Mouse (Mus musculus): ENCODE data around the gene Lsm14a. TPM values are rescaled to one million over a fixed set of nuclear protein-coding genes. Genes with fewer than 3 reads are reported as not detected.
A peak's percentile ranks its signal among the peaks of the same experiment; 100 is the strongest.

The Lsm14a gene
- 76.2 and 77.5 TPM in 2 replicates for polyA plus RNA-seq (2014; fragmentation: Nextera tagmentation; extraction: Ambion mirVana)

DNA sequence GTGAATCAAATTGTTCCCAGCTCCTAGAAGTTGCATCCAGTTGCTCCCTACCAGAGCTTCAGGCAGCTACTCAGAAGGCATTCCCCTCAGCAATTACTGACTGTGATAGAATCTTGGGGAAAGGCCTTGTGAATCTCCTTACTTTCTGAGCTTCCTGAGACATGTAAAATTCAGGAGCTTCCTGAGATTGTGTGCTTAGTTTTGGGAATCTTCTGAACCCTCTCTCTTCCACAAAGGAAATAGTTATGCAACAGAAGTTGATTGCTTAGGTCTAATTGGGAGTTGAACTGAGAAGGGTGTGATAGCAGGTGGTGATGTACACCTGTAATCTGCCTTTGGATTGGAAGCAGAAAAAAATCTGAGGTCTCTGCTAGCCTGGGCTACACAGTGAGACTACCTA lies at the start of gene Lsm14a:
Gene Lsm14a, minus strand, starts transcription at position 101 of the 400 bp plus-strand sequence.
- no peak for ATAC-seq (ENCODE audit: low FRiP score)
- Histone ChIP-seq H3K9me3 (ENCODE audit: control insufficient read depth, low read length) (no peaks in the 10 kb centered on the region), H3K4me2 (no peak within 1 kb of the TSS), H3K4me3 (ENCODE audit: low read depth, low read length) (no peak within 1 kb of the TSS), H3K27me3 (ENCODE audit: control insufficient read depth, insufficient read depth, low read length) (no peaks in the 10 kb centered on the region), H3K36me3 (ENCODE audit: control insufficient read depth, insufficient read depth, low read length) (no peaks in the 10 kb centered on the region), H3K27ac (ENCODE audit: low read depth, low read length) (no peak within 1 kb of the TSS), H3K4me1 (ENCODE audit: control insufficient read depth, insufficient read depth, low read length) (peaks cover 8% of the 10 kb centered on the region), H3K9ac (ENCODE audit: low read length) (no peak within 1 kb of the TSS)
- no peak for DNase-seq (ENCODE audit: low spot score, missing footprints)

DNA sequence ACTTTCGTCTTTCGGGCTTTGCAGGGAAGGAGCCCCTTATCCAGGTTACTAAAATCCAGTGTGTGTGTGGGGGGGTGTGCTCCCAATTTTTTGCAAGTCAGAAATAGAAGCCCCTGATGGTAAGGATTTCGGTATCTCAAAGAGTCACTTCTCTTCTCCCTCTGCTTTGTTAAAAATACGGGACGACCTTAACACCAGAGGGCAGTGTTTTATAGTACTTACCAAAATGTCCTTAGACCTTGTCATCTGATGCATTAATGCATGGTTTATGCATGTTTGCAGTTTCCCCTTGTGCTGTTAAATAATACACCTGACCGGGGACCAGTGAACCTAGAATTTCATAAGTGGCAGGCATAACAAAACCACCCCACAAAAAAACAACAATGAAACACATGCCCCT lies 45.8 kb upstream of the Lsm14a start:
- Histone ChIP-seq H3K27ac (ENCODE audit: low read depth, low read length) (no peak overlapping the region), H3K9me3 (ENCODE audit: control insufficient read depth, low read length) (no peaks in the 10 kb centered on the region), H3K9ac (ENCODE audit: low read length) (no peak overlapping the region), H3K36me3 (ENCODE audit: control insufficient read depth, insufficient read depth, low read length) (no peaks in the 10 kb centered on the region), H3K4me1 (ENCODE audit: control insufficient read depth, insufficient read depth, low read length) (no peaks in the 10 kb centered on the region), H3K27me3 (ENCODE audit: control insufficient read depth, insufficient read depth, low read length) (no peaks in the 10 kb centered on the region), H3K4me3 (ENCODE audit: low read depth, low read length) (no peak overlapping the region), H3K4me2 (no peak overlapping the region)
- DNase-seq (ENCODE audit: low spot score, missing footprints) (peak; percentile 89), ATAC-seq (ENCODE audit: low FRiP score) (no peak)
- 47% methylated on average over 6 of the region's 6 CpGs for WGBS

DNA sequence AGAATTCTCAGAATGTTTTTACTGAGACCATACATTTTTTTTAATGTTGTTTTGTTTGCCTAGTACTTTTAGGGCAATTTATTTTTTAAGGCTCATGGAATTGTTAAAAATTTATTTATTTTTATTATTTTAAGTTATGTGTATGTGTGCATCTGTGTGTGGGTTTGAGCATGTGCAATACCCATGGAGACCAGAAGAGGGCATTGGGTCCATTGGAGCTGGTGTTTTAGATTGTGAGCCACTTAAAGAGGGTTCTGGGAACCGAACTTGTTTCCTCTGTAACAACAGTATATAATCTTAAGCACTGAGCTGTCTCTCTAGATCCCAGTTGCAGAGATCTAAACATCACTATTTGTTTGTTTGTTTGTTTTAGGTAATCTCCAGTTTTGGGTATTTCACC lies 40.5 kb upstream of the Lsm14a start:
- 85% methylated on average over 1 of the region's 1 CpGs for WGBS
- Histone ChIP-seq H3K27me3 (ENCODE audit: control insufficient read depth, insufficient read depth, low read length) (no peaks in the 10 kb centered on the region), H3K27ac (ENCODE audit: low read depth, low read length) (no peak overlapping the region), H3K9me3 (ENCODE audit: control insufficient read depth, low read length) (no peaks in the 10 kb centered on the region), H3K36me3 (ENCODE audit: control insufficient read depth, insufficient read depth, low read length) (no peaks in the 10 kb centered on the region), H3K4me3 (ENCODE audit: low read depth, low read length) (no peak overlapping the region), H3K4me1 (ENCODE audit: control insufficient read depth, insufficient read depth, low read length) (no peaks in the 10 kb centered on the region), H3K9ac (ENCODE audit: low read length) (no peak overlapping the region), H3K4me2 (no peak overlapping the region)
- ATAC-seq (ENCODE audit: low FRiP score) (no peak), DNase-seq (ENCODE audit: low spot score, missing footprints) (no peak)

DNA sequence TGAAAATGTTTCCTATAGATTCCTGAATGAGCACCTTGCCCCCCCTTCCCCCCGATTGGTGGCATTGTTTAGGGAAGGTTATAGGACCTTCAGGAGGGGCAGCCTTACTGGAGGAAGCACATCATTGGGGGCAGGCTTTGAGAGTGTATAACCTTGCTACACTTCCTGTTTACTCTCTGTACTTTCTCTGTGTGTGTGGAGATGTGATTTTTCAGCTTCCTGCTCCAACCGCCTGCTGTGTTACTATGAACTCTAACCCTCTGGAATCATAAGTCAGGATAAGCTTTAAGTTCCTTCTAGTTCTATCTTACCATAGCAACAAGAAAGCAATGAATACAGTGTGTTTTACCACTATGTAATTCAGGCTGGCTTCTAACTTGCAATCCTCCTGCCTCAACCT lies 28.1 kb upstream of the Lsm14a start:
- Histone ChIP-seq H3K9me3 (ENCODE audit: control insufficient read depth, low read length) (no peaks in the 10 kb centered on the region), H3K27ac (ENCODE audit: low read depth, low read length) (no peak overlapping the region), H3K27me3 (ENCODE audit: control insufficient read depth, insufficient read depth, low read length) (no peaks in the 10 kb centered on the region), H3K9ac (ENCODE audit: low read length) (no peak overlapping the region), H3K4me1 (ENCODE audit: control insufficient read depth, insufficient read depth, low read length) (no peaks in the 10 kb centered on the region), H3K36me3 (ENCODE audit: control insufficient read depth, insufficient read depth, low read length) (no peaks in the 10 kb centered on the region), H3K4me2 (no peak overlapping the region), H3K4me3 (ENCODE audit: low read depth, low read length) (no peak overlapping the region)
- WGBS, result 91% methylated on average over 2 of the region's 2 CpGs
- ATAC-seq (ENCODE audit: low FRiP score) (no peak), DNase-seq (ENCODE audit: low spot score, missing footprints) (no peak)

DNA sequence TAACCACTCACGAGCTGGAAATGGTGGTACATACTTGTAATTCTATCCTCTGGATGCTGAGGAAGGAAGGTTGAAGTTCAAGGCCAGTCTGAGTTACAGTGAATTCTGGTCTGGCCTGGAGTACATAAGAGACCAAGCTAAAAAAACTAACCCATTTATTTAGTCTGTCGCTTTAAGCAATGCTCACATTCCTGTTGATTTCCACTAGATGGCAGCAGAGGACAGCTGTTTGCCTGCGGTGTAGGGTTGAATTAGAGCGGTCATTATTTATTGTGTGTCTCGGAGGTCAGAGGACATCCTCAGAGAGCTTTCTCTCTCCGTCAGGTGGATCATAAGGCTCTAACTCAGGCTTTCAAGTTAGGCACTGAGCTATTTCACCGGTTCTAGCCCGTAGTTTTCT lies 14.4 kb upstream of the Lsm14a start:
- H3K4me1 ChIP-seq (ENCODE audit: control insufficient read depth, insufficient read depth, low read length), result no peaks in the 10 kb centered on the region
- H3K4me3 ChIP-seq (ENCODE audit: low read depth, low read length), result no peak overlapping the region
- no peaks in the 10 kb centered on the region for H3K36me3 ChIP-seq (ENCODE audit: control insufficient read depth, insufficient read depth, low read length)
- peak; percentile 93 for DNase-seq (ENCODE audit: low spot score, missing footprints)
- H3K9me3 ChIP-seq (ENCODE audit: control insufficient read depth, low read length), result no peaks in the 10 kb centered on the region
- ATAC-seq (ENCODE audit: low FRiP score), result peak; percentile 66; the same call in 1 of the 2 replicates
- no peak overlapping the region for H3K27ac ChIP-seq (ENCODE audit: low read depth, low read length)
- no peaks in the 10 kb centered on the region for H3K27me3 ChIP-seq (ENCODE audit: control insufficient read depth, insufficient read depth, low read length)
- no peak overlapping the region for H3K4me2 ChIP-seq
- 11% methylated on average over 8 of the region's 8 CpGs for WGBS
- no peak overlapping the region for H3K9ac ChIP-seq (ENCODE audit: low read length)

DNA sequence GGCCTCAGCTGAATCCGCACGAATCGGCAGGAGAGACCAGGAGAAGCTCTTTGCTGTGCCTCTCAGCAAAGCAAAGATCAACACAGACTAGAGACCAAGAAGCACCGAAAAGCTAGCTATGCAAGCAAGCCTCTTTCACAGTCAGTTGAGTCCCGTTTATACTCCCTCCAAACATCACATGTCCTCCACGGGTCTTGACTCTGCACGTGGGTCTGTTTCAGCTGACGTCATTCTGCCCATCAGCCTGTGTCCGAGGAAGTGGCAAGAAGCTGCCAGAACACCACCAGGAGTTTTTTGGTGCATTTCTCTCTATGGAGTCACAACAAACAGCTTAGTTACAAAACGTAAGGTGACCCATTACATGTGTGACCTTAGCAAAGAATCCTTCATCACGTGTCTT lies 10.8 kb upstream of the Lsm14a start:
- 72% methylated on average over 11 of the region's 11 CpGs for WGBS

DNA sequence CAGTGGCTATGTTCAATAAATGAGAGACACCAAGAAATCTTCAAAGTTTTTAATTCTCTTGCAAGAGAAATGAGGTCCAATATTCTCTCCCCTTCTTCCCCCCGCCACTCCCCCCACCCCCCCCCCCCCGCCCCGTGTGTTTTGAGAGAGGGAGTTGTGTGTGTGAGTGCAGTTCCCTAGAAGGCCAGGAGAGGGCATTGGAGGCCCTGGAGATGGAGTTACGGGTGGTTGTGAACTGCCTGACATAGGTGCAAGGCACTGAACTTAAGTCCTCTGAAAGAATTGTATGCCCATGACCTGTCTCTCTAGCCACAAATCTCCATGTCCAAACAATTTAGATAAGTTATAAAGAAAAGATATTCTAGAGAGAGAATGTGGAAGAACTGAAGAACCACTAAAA lies 7.0 kb upstream of the Lsm14a start:
- no peaks in the 10 kb centered on the region for H3K27me3 ChIP-seq (ENCODE audit: control insufficient read depth, insufficient read depth, low read length)
- WGBS, result 69% methylated on average over 4 of the region's 4 CpGs
- ATAC-seq (ENCODE audit: low FRiP score) (no peak), DNase-seq (ENCODE audit: low spot score, missing footprints) (no peak)
- H3K36me3 ChIP-seq (ENCODE audit: control insufficient read depth, insufficient read depth, low read length), result no peaks in the 10 kb centered on the region
- H3K27ac ChIP-seq (ENCODE audit: low read depth, low read length), result no peak overlapping the region
- no peaks in the 10 kb centered on the region for H3K9me3 ChIP-seq (ENCODE audit: control insufficient read depth, low read length)
- H3K4me2 ChIP-seq, result no peak overlapping the region
- no peak overlapping the region for H3K9ac ChIP-seq (ENCODE audit: low read length)
- no peak overlapping the region for H3K4me3 ChIP-seq (ENCODE audit: low read depth, low read length)
- no peaks in the 10 kb centered on the region for H3K4me1 ChIP-seq (ENCODE audit: control insufficient read depth, insufficient read depth, low read length)

More for the DNA sequence above, 10.8 kb upstream of the Lsm14a start:
- H3K4me1 ChIP-seq (ENCODE audit: control insufficient read depth, insufficient read depth, low read length), result no peaks in the 10 kb centered on the region
- H3K4me3 ChIP-seq (ENCODE audit: low read depth, low read length), result no peak overlapping the region
- H3K27me3 ChIP-seq (ENCODE audit: control insufficient read depth, insufficient read depth, low read length), result no peaks in the 10 kb centered on the region
- H3K4me2 ChIP-seq, result no peak overlapping the region
- no peak overlapping the region for H3K27ac ChIP-seq (ENCODE audit: low read depth, low read length)
- H3K9me3 ChIP-seq (ENCODE audit: control insufficient read depth, low read length), result no peaks in the 10 kb centered on the region
- H3K36me3 ChIP-seq (ENCODE audit: control insufficient read depth, insufficient read depth, low read length), result no peaks in the 10 kb centered on the region
- H3K9ac ChIP-seq (ENCODE audit: low read length), result no peak overlapping the region
- ATAC-seq (ENCODE audit: low FRiP score), result no peak
- DNase-seq (ENCODE audit: low spot score, missing footprints), result no peak

DNA sequence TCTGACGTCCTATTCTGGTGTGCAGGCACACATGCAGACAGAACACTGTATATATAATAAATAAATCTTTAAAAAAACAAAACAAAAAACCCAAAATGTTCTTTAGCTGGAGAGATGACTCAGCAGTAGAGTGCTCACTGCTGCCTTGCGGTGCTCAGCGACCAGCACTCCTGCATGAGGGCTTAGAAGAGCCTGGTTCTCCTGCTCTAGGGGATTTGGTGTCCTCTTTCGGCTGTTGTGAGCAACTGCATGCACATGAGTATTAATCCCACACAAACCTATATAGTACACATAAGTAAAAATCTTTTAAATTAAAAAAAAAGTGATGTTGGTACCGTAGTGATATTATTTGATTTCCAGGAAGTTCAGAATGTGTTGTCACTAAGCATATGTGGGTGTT lies 5.7 kb upstream of the Lsm14a start:
- H3K4me1 ChIP-seq (ENCODE audit: control insufficient read depth, insufficient read depth, low read length), result no peaks in the 10 kb centered on the region
- no peak for DNase-seq (ENCODE audit: low spot score, missing footprints)
- H3K4me3 ChIP-seq (ENCODE audit: low read depth, low read length), result no peak overlapping the region
- 72% methylated on average over 5 of the region's 5 CpGs for WGBS
- no peak overlapping the region for H3K9ac ChIP-seq (ENCODE audit: low read length)
- no peak overlapping the region for H3K27ac ChIP-seq (ENCODE audit: low read depth, low read length)
- H3K4me2 ChIP-seq, result no peak overlapping the region
- no peak for ATAC-seq (ENCODE audit: low FRiP score)
- H3K9me3 ChIP-seq (ENCODE audit: control insufficient read depth, low read length), result no peaks in the 10 kb centered on the region
- H3K36me3 ChIP-seq (ENCODE audit: control insufficient read depth, insufficient read depth, low read length), result no peaks in the 10 kb centered on the region
- no peaks in the 10 kb centered on the region for H3K27me3 ChIP-seq (ENCODE audit: control insufficient read depth, insufficient read depth, low read length)

DNA sequence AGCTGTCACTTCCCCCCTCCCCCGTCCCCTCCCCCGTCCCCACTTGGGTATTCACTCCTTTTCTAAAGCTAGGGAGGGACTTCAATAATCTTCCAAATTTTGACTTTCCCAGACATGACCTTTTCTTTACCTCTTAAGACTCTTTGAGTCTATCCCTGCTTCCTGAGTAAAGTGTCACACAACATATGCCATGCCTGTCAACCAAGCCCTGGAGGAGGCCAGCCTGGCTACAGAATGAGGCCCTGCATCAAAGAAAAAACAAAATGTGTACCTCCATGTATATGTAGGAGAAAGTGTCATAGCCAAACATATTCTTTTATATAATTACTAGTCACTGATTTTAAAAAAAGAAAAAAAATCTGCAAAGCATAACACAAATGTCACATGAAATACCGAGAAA lies 3.7 kb upstream of the Lsm14a start:
- no peak overlapping the region for H3K4me2 ChIP-seq
- no peak overlapping the region for H3K9ac ChIP-seq (ENCODE audit: low read length)
- no peaks in the 10 kb centered on the region for H3K27me3 ChIP-seq (ENCODE audit: control insufficient read depth, insufficient read depth, low read length)
- WGBS, result 88% methylated on average over 3 of the region's 3 CpGs
- H3K4me3 ChIP-seq (ENCODE audit: low read depth, low read length), result no peak overlapping the region
- H3K36me3 ChIP-seq (ENCODE audit: control insufficient read depth, insufficient read depth, low read length), result no peaks in the 10 kb centered on the region
- ATAC-seq (ENCODE audit: low FRiP score), result no peak
- no peaks in the 10 kb centered on the region for H3K9me3 ChIP-seq (ENCODE audit: control insufficient read depth, low read length)
- no peak for DNase-seq (ENCODE audit: low spot score, missing footprints)
- no peak overlapping the region for H3K27ac ChIP-seq (ENCODE audit: low read depth, low read length)
- H3K4me1 ChIP-seq (ENCODE audit: control insufficient read depth, insufficient read depth, low read length), result no peaks in the 10 kb centered on the region

DNA sequence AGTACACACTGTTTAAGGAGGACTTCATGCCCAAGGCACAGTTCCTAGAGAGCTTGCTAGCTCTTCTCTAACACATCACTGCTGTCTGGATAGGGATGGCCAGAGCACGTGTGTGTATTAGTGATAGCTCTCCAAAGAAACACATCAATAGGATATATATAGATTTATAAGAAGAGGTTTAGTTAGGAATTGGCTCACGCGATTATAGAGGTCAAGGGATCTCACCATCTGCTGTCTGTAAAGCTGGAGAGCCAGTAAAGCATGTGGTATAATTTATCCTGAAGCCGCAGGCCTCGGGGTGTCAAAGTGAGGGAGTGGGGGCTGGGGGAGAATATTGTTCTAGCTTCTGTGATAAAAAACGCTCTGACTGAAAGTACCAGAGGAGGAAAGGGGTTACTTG lies 2.6 kb upstream of the Lsm14a start:
- no peak for ATAC-seq (ENCODE audit: low FRiP score)
- Histone ChIP-seq H3K27ac (ENCODE audit: low read depth, low read length) (no peak overlapping the region), H3K9me3 (ENCODE audit: control insufficient read depth, low read length) (no peaks in the 10 kb centered on the region), H3K4me1 (ENCODE audit: control insufficient read depth, insufficient read depth, low read length) (peaks cover 2% of the 10 kb centered on the region; the same call in 1 of the 2 replicates), H3K4me2 (no peak overlapping the region), H3K27me3 (ENCODE audit: control insufficient read depth, insufficient read depth, low read length) (no peaks in the 10 kb centered on the region), H3K4me3 (ENCODE audit: low read depth, low read length) (no peak overlapping the region), H3K9ac (ENCODE audit: low read length) (no peak overlapping the region), H3K36me3 (ENCODE audit: control insufficient read depth, insufficient read depth, low read length) (no peaks in the 10 kb centered on the region)
- 84% methylated on average over 6 of the region's 6 CpGs for WGBS
- no peak for DNase-seq (ENCODE audit: low spot score, missing footprints)
